Mouse (Mus musculus): Measurements from ENCODE around the gene Limk1. TPM values are rescaled to one million over a fixed set of nuclear protein-coding genes. Genes with fewer than 3 reads are reported as not detected.

The Limk1 gene
- polyA plus RNA-seq (2014; fragmentation: Nextera tagmentation; extraction: Ambion mirVana): 5.4 and 5.6 TPM in 2 replicates

GRCm38 (mm10) chr5:134688086-134688717, at the start of gene Limk1:
Gene Limk1 (minus strand): TSS chr5:134688598.
- no peaks in the 10 kb centered on the region for H3K9me3 ChIP-seq (ENCODE audit: control insufficient read depth, low read length)
- under 1% methylated on average over 39 of the region's 69 CpGs for WGBS
- H3K27ac ChIP-seq (replicated peaks; ENCODE audit: low read depth, low read length): no peak within 1 kb of the TSS; the same call in 1 of the 2 replicates
- H3K27me3 ChIP-seq (ENCODE audit: control insufficient read depth, insufficient read depth, low read length): no peaks in the 10 kb centered on the region
- H3K4me2 ChIP-seq (ENCODE audit: low read depth, severe bottlenecking): peak within 1 kb of the TSS; percentile 87
- ATAC-seq (ENCODE audit: insufficient number of reproducible peaks, low FRiP score, low TSS enrichment, low read depth): peak; percentile 2; the same call in 1 of the 2 replicates
- peak within 1 kb of the TSS; percentile 67 for H3K9ac ChIP-seq (ENCODE audit: low read length)
- H3K4me1 ChIP-seq (ENCODE audit: control insufficient read depth, insufficient read depth, low read length): 0 out of 2 replicates have a peak, but pooled peaks cover 5% of the 10 kb centered on the region
- no peak for DNase-seq (ENCODE audit: low spot score)
- peak within 1 kb of the TSS; percentile 67 for H3K4me3 ChIP-seq (ENCODE audit: low read depth, low read length)
- no peaks in the 10 kb centered on the region for H3K36me3 ChIP-seq (ENCODE audit: control insufficient read depth, insufficient read depth, low read length)

DNA sequence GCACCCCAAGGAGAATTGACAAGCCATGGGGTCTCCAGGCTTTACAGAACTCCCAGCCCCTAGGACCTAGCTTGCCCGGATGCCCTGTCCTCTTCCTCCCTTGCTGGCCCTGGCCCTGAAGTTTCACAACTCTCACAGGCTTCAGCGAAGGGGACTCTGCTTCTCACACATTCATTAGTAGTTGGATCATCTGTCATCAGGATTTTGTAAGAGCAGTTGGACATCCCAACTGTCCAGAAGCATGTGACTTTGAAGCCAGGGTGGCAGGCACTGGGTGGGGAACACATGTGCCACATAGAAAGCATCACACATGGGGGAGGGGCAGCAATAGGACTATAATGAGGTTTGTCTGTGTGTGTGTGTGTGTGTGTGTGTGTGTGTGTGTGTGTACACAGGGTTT, 46.5 kb upstream of the Limk1 start:
- DNase-seq (ENCODE audit: low spot score) (no peak), ATAC-seq (ENCODE audit: insufficient number of reproducible peaks, low FRiP score, low TSS enrichment, low read depth) (no peak)
- Histone ChIP-seq H3K9me3 (ENCODE audit: control insufficient read depth, low read length) (no peaks in the 10 kb centered on the region), H3K27ac (replicated peaks; ENCODE audit: low read depth, low read length) (no peak overlapping the region), H3K9ac (ENCODE audit: low read length) (no peak overlapping the region), H3K36me3 (ENCODE audit: control insufficient read depth, insufficient read depth, low read length) (no peaks in the 10 kb centered on the region), H3K27me3 (ENCODE audit: control insufficient read depth, insufficient read depth, low read length) (no peaks in the 10 kb centered on the region), H3K4me2 (ENCODE audit: low read depth, severe bottlenecking) (no peak overlapping the region), H3K4me1 (ENCODE audit: control insufficient read depth, insufficient read depth, low read length) (no peaks in the 10 kb centered on the region), H3K4me3 (ENCODE audit: low read depth, low read length) (no peak overlapping the region)
- 79% methylated on average over 2 of the region's 2 CpGs for WGBS

- H3K27me3 ChIP-seq (ENCODE audit: control insufficient read depth, insufficient read depth, low read length): no peaks in the 10 kb centered on the region
- H3K4me1 ChIP-seq (ENCODE audit: control insufficient read depth, insufficient read depth, low read length): no peaks in the 10 kb centered on the region
- H3K27ac ChIP-seq (replicated peaks; ENCODE audit: low read depth, low read length): no peak overlapping the region
- H3K9me3 ChIP-seq (ENCODE audit: control insufficient read depth, low read length): no peaks in the 10 kb centered on the region
- DNase-seq (ENCODE audit: low spot score) (no peak), ATAC-seq (ENCODE audit: insufficient number of reproducible peaks, low FRiP score, low TSS enrichment, low read depth) (no peak)
- no peak overlapping the region for H3K4me3 ChIP-seq (ENCODE audit: low read depth, low read length)
- H3K9ac ChIP-seq (ENCODE audit: low read length): no peak overlapping the region
- WGBS: 79% methylated on average over 5 of the region's 5 CpGs
- no peaks in the 10 kb centered on the region for H3K36me3 ChIP-seq (ENCODE audit: control insufficient read depth, insufficient read depth, low read length)
- H3K4me2 ChIP-seq (ENCODE audit: low read depth, severe bottlenecking): no peak overlapping the region
Observed at GRCm38 (mm10) chr5:134734072-134734471, 45.7 kb upstream of the Limk1 start.

DNA sequence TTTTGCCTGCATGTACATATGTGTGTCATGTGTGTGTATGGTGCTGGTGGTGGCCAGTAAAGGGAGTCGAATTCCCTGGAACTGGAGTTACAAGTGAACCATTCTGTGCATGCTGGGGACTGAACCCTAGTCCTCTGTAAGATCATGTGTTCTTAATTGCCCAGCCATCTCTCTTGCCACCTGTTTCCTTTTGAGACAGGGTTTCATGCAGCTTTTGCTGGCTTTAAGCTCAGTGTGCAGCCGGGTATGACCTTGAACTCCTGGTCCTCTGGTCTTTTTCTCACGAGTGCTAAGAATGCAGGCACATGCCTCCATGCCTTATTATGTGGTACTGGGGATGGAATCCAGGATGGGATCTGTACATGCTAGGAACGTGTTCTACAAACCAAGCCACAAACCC, 44.8 kb upstream of the Limk1 start:
- H3K27me3 ChIP-seq (ENCODE audit: control insufficient read depth, insufficient read depth, low read length): no peaks in the 10 kb centered on the region

DNA sequence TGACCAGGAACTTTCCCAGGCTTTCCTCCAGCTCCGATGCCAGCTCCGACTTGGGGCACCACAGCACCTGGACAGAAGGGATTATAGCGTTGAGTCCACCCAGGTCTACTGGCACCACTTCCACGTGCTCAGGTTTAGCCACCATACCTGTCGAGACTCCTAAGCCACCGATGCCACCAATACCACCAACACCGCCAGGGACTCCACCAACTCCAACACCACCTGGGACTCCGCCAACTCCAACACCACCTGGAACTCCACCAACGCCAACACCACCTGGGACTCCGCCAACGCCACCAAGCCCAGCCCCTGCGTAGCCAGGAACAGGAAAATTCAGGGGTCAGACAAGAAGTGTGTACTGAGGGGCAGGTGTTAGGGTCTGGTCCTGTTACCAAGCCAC, 40.7 kb upstream of the Limk1 start:
- H3K36me3 ChIP-seq (ENCODE audit: control insufficient read depth, insufficient read depth, low read length): no peaks in the 10 kb centered on the region
- peaks cover 6% of the 10 kb centered on the region; the same call in 1 of the 2 replicates for H3K4me1 ChIP-seq (ENCODE audit: control insufficient read depth, insufficient read depth, low read length)
- no peaks in the 10 kb centered on the region for H3K27me3 ChIP-seq (ENCODE audit: control insufficient read depth, insufficient read depth, low read length)
- H3K9me3 ChIP-seq (ENCODE audit: control insufficient read depth, low read length): no peaks in the 10 kb centered on the region
- DNase-seq (ENCODE audit: low spot score): no peak
- no peak overlapping the region for H3K4me3 ChIP-seq (ENCODE audit: low read depth, low read length)
- ATAC-seq (ENCODE audit: insufficient number of reproducible peaks, low FRiP score, low TSS enrichment, low read depth): 0 out of 2 replicates have a peak, but pooled peaks have one; percentile 31
- no peak overlapping the region for H3K4me2 ChIP-seq (ENCODE audit: low read depth, severe bottlenecking)
- H3K27ac ChIP-seq (replicated peaks; ENCODE audit: low read depth, low read length): no peak overlapping the region
- WGBS: 89% methylated on average over 12 of the region's 12 CpGs
- H3K9ac ChIP-seq (ENCODE audit: low read length): no peak overlapping the region

More for the DNA sequence above, 44.8 kb upstream of the Limk1 start:
- Histone ChIP-seq H3K9me3 (ENCODE audit: control insufficient read depth, low read length) (no peaks in the 10 kb centered on the region), H3K4me3 (ENCODE audit: low read depth, low read length) (no peak overlapping the region), H3K4me2 (ENCODE audit: low read depth, severe bottlenecking) (no peak overlapping the region), H3K9ac (ENCODE audit: low read length) (no peak overlapping the region), H3K4me1 (ENCODE audit: control insufficient read depth, insufficient read depth, low read length) (peaks cover 3% of the 10 kb centered on the region; the same call in 1 of the 2 replicates), H3K36me3 (ENCODE audit: control insufficient read depth, insufficient read depth, low read length) (no peaks in the 10 kb centered on the region), H3K27ac (replicated peaks; ENCODE audit: low read depth, low read length) (no peak overlapping the region)
- WGBS: 57% methylated on average over 4 of the region's 4 CpGs
- DNase-seq (ENCODE audit: low spot score) (no peak), ATAC-seq (ENCODE audit: insufficient number of reproducible peaks, low FRiP score, low TSS enrichment, low read depth) (no peak)

GRCm38 (mm10) chr5:134728535-134728934, 40.1 kb upstream of the Limk1 start:
- Histone ChIP-seq H3K27ac (replicated peaks; ENCODE audit: low read depth, low read length) (no peak overlapping the region), H3K36me3 (ENCODE audit: control insufficient read depth, insufficient read depth, low read length) (no peaks in the 10 kb centered on the region), H3K9me3 (ENCODE audit: control insufficient read depth, low read length) (no peaks in the 10 kb centered on the region), H3K27me3 (ENCODE audit: control insufficient read depth, insufficient read depth, low read length) (no peaks in the 10 kb centered on the region), H3K4me1 (ENCODE audit: control insufficient read depth, insufficient read depth, low read length) (peaks cover 6% of the 10 kb centered on the region; the same call in 1 of the 2 replicates), H3K9ac (ENCODE audit: low read length) (peak overlapping the region; percentile 30; the same call in 1 of the 2 replicates), H3K4me3 (ENCODE audit: low read depth, low read length) (no peak overlapping the region), H3K4me2 (ENCODE audit: low read depth, severe bottlenecking) (no peak overlapping the region)
- DNase-seq (ENCODE audit: low spot score) (peak; percentile 68), ATAC-seq (ENCODE audit: insufficient number of reproducible peaks, low FRiP score, low TSS enrichment, low read depth) (peak; percentile 21; the same call in 1 of the 2 replicates)
- WGBS: 14% methylated on average over 3 of the region's 3 CpGs

GRCm38 (mm10) chr5:134727001-134727639, 38.7 kb upstream of the Limk1 start:
- no peak overlapping the region for H3K9ac ChIP-seq (ENCODE audit: low read length)
- no peak overlapping the region for H3K4me3 ChIP-seq (ENCODE audit: low read depth, low read length)
- H3K27ac ChIP-seq (replicated peaks; ENCODE audit: low read depth, low read length): no peak overlapping the region
- peaks cover 6% of the 10 kb centered on the region; the same call in 1 of the 2 replicates for H3K4me1 ChIP-seq (ENCODE audit: control insufficient read depth, insufficient read depth, low read length)
- DNase-seq (ENCODE audit: low spot score): no peak
- no peaks in the 10 kb centered on the region for H3K36me3 ChIP-seq (ENCODE audit: control insufficient read depth, insufficient read depth, low read length)
- no peaks in the 10 kb centered on the region for H3K27me3 ChIP-seq (ENCODE audit: control insufficient read depth, insufficient read depth, low read length)
- no peak overlapping the region for H3K4me2 ChIP-seq (ENCODE audit: low read depth, severe bottlenecking)
- 89% methylated on average over 8 of the region's 8 CpGs for WGBS
- ATAC-seq (ENCODE audit: insufficient number of reproducible peaks, low FRiP score, low TSS enrichment, low read depth): no peak
- H3K9me3 ChIP-seq (ENCODE audit: control insufficient read depth, low read length): no peaks in the 10 kb centered on the region

- DNase-seq (ENCODE audit: low spot score): no peak
- Histone ChIP-seq H3K4me1 (ENCODE audit: control insufficient read depth, insufficient read depth, low read length) (peaks cover 6% of the 10 kb centered on the region; the same call in 1 of the 2 replicates), H3K4me3 (ENCODE audit: low read depth, low read length) (no peak overlapping the region), H3K9ac (ENCODE audit: low read length) (no peak overlapping the region), H3K27me3 (ENCODE audit: control insufficient read depth, insufficient read depth, low read length) (no peaks in the 10 kb centered on the region), H3K27ac (replicated peaks; ENCODE audit: low read depth, low read length) (no peak overlapping the region), H3K9me3 (ENCODE audit: control insufficient read depth, low read length) (no peaks in the 10 kb centered on the region), H3K36me3 (ENCODE audit: control insufficient read depth, insufficient read depth, low read length) (no peaks in the 10 kb centered on the region), H3K4me2 (ENCODE audit: low read depth, severe bottlenecking) (no peak overlapping the region)
- no peak for ATAC-seq (ENCODE audit: insufficient number of reproducible peaks, low FRiP score, low TSS enrichment, low read depth)
- 71% methylated on average over 4 of the region's 4 CpGs for WGBS
Observed at GRCm38 (mm10) chr5:134725299-134725698, 36.9 kb upstream of the Limk1 start.

Measured in limb, embryonic 11.5 days (tissue).